Mouse (Mus musculus): Measurements from ENCODE around the gene Plcd4. TPM values are rescaled to one million over a fixed set of nuclear protein-coding genes. Genes with fewer than 3 reads are reported as not detected.
"Not testable (repeated sequence)": the region's sequence is repeated elsewhere in the genome, so short reads cannot be mapped to it uniquely, and the experiment has no call there.

The Plcd4 gene
- total RNA-seq (2017), result not detected in 2 replicates

- ATAC-seq (replicated peaks in 1 of 2; ENCODE audit: insufficient read depth in 1 of 2, low FRiP score in 2 of 2, low TSS enrichment in 1 of 2, low read depth in 1 of 2, poor library complexity in 2 of 2, severe bottlenecking in 2 of 2), result no peak
These were observed at the start of gene Plcd4 for GRCm38 (mm10) chr1:74542451-74542961. Plcd4 (plus strand) TSS chr1:74542888.

GRCm38 (mm10) chr1:74501106-74501505 lies 41.6 kb upstream of the Plcd4 start:
- no peak for ATAC-seq (replicated peaks in 1 of 2; ENCODE audit: insufficient read depth in 1 of 2, low FRiP score in 2 of 2, low TSS enrichment in 1 of 2, low read depth in 1 of 2, poor library complexity in 2 of 2, severe bottlenecking in 2 of 2)

- peak; percentile 14 to 43 for ATAC-seq (replicated peaks in 1 of 2; ENCODE audit: insufficient read depth in 1 of 2, low FRiP score in 2 of 2, low TSS enrichment in 1 of 2, low read depth in 1 of 2, poor library complexity in 2 of 2, severe bottlenecking in 2 of 2)
These were observed 37.3 kb upstream of the Plcd4 start for GRCm38 (mm10) chr1:74505393-74505720.

GRCm38 (mm10) chr1:74505721-74506464 lies 36.8 kb upstream of the Plcd4 start, which contains the start of gene Cnot9:
Cnot9 (plus strand) TSS chr1:74506058.
- ATAC-seq (replicated peaks in 1 of 2; ENCODE audit: insufficient read depth in 1 of 2, low FRiP score in 2 of 2, low TSS enrichment in 1 of 2, low read depth in 1 of 2, poor library complexity in 2 of 2, severe bottlenecking in 2 of 2), result peak; percentile 95 to 96

- peak in 1 of 2 experiments; percentile 30; a peak in 2 of 4 replicates for ATAC-seq (replicated peaks in 1 of 2; ENCODE audit: insufficient read depth in 1 of 2, low FRiP score in 2 of 2, low TSS enrichment in 1 of 2, low read depth in 1 of 2, poor library complexity in 2 of 2, severe bottlenecking in 2 of 2)
These were observed 36.2 kb upstream of the Plcd4 start for GRCm38 (mm10) chr1:74506471-74506881.

GRCm38 (mm10) chr1:74507780-74508179 lies 34.9 kb upstream of the Plcd4 start:
- ATAC-seq (replicated peaks in 1 of 2; ENCODE audit: insufficient read depth in 1 of 2, low FRiP score in 2 of 2, low TSS enrichment in 1 of 2, low read depth in 1 of 2, poor library complexity in 2 of 2, severe bottlenecking in 2 of 2), result no peak

- no peak for ATAC-seq (replicated peaks in 1 of 2; ENCODE audit: insufficient read depth in 1 of 2, low FRiP score in 2 of 2, low TSS enrichment in 1 of 2, low read depth in 1 of 2, poor library complexity in 2 of 2, severe bottlenecking in 2 of 2)
These were observed 31.4 kb upstream of the Plcd4 start for GRCm38 (mm10) chr1:74511306-74511705.

- not testable (repeated sequence) for ATAC-seq (replicated peaks in 1 of 2; ENCODE audit: insufficient read depth in 1 of 2, low FRiP score in 2 of 2, low TSS enrichment in 1 of 2, low read depth in 1 of 2, poor library complexity in 2 of 2, severe bottlenecking in 2 of 2)
These were observed 29.7 kb upstream of the Plcd4 start for GRCm38 (mm10) chr1:74512999-74513398.

- no peak for ATAC-seq (replicated peaks in 1 of 2; ENCODE audit: insufficient read depth in 1 of 2, low FRiP score in 2 of 2, low TSS enrichment in 1 of 2, low read depth in 1 of 2, poor library complexity in 2 of 2, severe bottlenecking in 2 of 2)
These were observed 22.8 kb upstream of the Plcd4 start for GRCm38 (mm10) chr1:74519875-74520274.

- no peak for ATAC-seq (replicated peaks in 1 of 2; ENCODE audit: insufficient read depth in 1 of 2, low FRiP score in 2 of 2, low TSS enrichment in 1 of 2, low read depth in 1 of 2, poor library complexity in 2 of 2, severe bottlenecking in 2 of 2)
These were observed 17.9 kb upstream of the Plcd4 start for GRCm38 (mm10) chr1:74524746-74525145.

- ATAC-seq (replicated peaks in 1 of 2; ENCODE audit: insufficient read depth in 1 of 2, low FRiP score in 2 of 2, low TSS enrichment in 1 of 2, low read depth in 1 of 2, poor library complexity in 2 of 2, severe bottlenecking in 2 of 2), result no peak
These were observed 14.1 kb upstream of the Plcd4 start for GRCm38 (mm10) chr1:74528589-74528988.

- ATAC-seq (replicated peaks in 1 of 2; ENCODE audit: insufficient read depth in 1 of 2, low FRiP score in 2 of 2, low TSS enrichment in 1 of 2, low read depth in 1 of 2, poor library complexity in 2 of 2, severe bottlenecking in 2 of 2), result no peak
These were observed 4.0 kb upstream of the Plcd4 start for GRCm38 (mm10) chr1:74538650-74539049.

GRCm38 (mm10) chr1:74544184-74544583 lies 1.5 kb downstream of the Plcd4 start, which contains the start of gene Usp37:
Usp37 (minus strand) TSS chr1:74544284.
- ATAC-seq (replicated peaks in 1 of 2; ENCODE audit: insufficient read depth in 1 of 2, low FRiP score in 2 of 2, low TSS enrichment in 1 of 2, low read depth in 1 of 2, poor library complexity in 2 of 2, severe bottlenecking in 2 of 2), result no peak

- ATAC-seq (replicated peaks in 1 of 2; ENCODE audit: insufficient read depth in 1 of 2, low FRiP score in 2 of 2, low TSS enrichment in 1 of 2, low read depth in 1 of 2, poor library complexity in 2 of 2, severe bottlenecking in 2 of 2), result no peak
These were observed 16.4 kb downstream of the Plcd4 start for GRCm38 (mm10) chr1:74559061-74559460.

- no peak for ATAC-seq (replicated peaks in 1 of 2; ENCODE audit: insufficient read depth in 1 of 2, low FRiP score in 2 of 2, low TSS enrichment in 1 of 2, low read depth in 1 of 2, poor library complexity in 2 of 2, severe bottlenecking in 2 of 2)
These were observed 23.1 kb downstream of the Plcd4 start for GRCm38 (mm10) chr1:74565834-74566233.

GRCm38 (mm10) chr1:74569739-74570719 lies 27.3 kb downstream of the Plcd4 start:
- no peak for ATAC-seq (replicated peaks in 1 of 2; ENCODE audit: insufficient read depth in 1 of 2, low FRiP score in 2 of 2, low TSS enrichment in 1 of 2, low read depth in 1 of 2, poor library complexity in 2 of 2, severe bottlenecking in 2 of 2)

GRCm38 (mm10) chr1:74582621-74583020 lies 39.9 kb downstream of the Plcd4 start:
- no peak for ATAC-seq (replicated peaks in 1 of 2; ENCODE audit: insufficient read depth in 1 of 2, low FRiP score in 2 of 2, low TSS enrichment in 1 of 2, low read depth in 1 of 2, poor library complexity in 2 of 2, severe bottlenecking in 2 of 2)
